Mouse (Mus musculus): Measurements from ENCODE around the gene Tph2. TPM values are rescaled to one million over a fixed set of nuclear protein-coding genes. Genes with fewer than 3 reads are reported as not detected.

Tph2 gene
- polyA plus RNA-seq, 1 experiment from 2014 or later, result 7.3 TPM

- peaks cover 9% of the 10 kb centered on the region for H3K4me1 ChIP-seq
- peak overlapping the region; percentile 30 for H3K4me2 ChIP-seq
- H3K27me3 ChIP-seq (replicated peaks), result no peaks in the 10 kb centered on the region
- no peak overlapping the region for H3K9ac ChIP-seq
- H3K4me3 ChIP-seq, result no peak overlapping the region
- 0 out of 2 replicates have a peak, but pooled peaks have one; percentile 31 for ATAC-seq (replicated peaks)
- H3K36me3 ChIP-seq (replicated peaks), result no peaks in the 10 kb centered on the region
- no peaks in the 10 kb centered on the region for H3K9me3 ChIP-seq
- 28% methylated on average over 5 of the region's 5 CpGs for WGBS
- no peak overlapping the region for H3K27ac ChIP-seq
These were observed 59.3 kb downstream of the Tph2 start for GRCm38 (mm10) chr10:115125550-115125949.

- no peak overlapping the region for H3K4me3 ChIP-seq
- no peaks in the 10 kb centered on the region for H3K36me3 ChIP-seq (replicated peaks)
- H3K27me3 ChIP-seq (replicated peaks), result no peaks in the 10 kb centered on the region
- 50% methylated on average over 5 of the region's 5 CpGs for WGBS
- H3K4me2 ChIP-seq, result no peak overlapping the region
- H3K27ac ChIP-seq, result no peak overlapping the region
- H3K4me1 ChIP-seq, result peaks cover 9% of the 10 kb centered on the region
- no peak overlapping the region for H3K9ac ChIP-seq
- no peaks in the 10 kb centered on the region for H3K9me3 ChIP-seq
- 0 out of 2 replicates have a peak, but pooled peaks have one; percentile 7 for ATAC-seq (replicated peaks)
These were observed 59.8 kb downstream of the Tph2 start for GRCm38 (mm10) chr10:115125027-115125426.

GRCm38 (mm10) chr10:115107666-115108540 is 76.9 kb downstream of the Tph2 start:
- H3K4me1 ChIP-seq, result no peaks in the 10 kb centered on the region
- H3K9ac ChIP-seq, result no peak overlapping the region
- H3K27ac ChIP-seq, result no peak overlapping the region
- no peak overlapping the region for H3K4me3 ChIP-seq
- H3K4me2 ChIP-seq, result no peak overlapping the region
- H3K9me3 ChIP-seq, result no peaks in the 10 kb centered on the region
- no peaks in the 10 kb centered on the region for H3K36me3 ChIP-seq (replicated peaks)
- ATAC-seq (replicated peaks), result no peak
- WGBS, result 72% methylated on average over 16 of the region's 16 CpGs
- H3K27me3 ChIP-seq (replicated peaks), result no peaks in the 10 kb centered on the region

GRCm38 (mm10) chr10:115104175-115104574 is 80.6 kb downstream of the Tph2 start:
- 77% methylated on average over 8 of the region's 8 CpGs for WGBS
- ATAC-seq (replicated peaks), result no peak
- H3K27me3 ChIP-seq (replicated peaks), result no peaks in the 10 kb centered on the region

DNA sequence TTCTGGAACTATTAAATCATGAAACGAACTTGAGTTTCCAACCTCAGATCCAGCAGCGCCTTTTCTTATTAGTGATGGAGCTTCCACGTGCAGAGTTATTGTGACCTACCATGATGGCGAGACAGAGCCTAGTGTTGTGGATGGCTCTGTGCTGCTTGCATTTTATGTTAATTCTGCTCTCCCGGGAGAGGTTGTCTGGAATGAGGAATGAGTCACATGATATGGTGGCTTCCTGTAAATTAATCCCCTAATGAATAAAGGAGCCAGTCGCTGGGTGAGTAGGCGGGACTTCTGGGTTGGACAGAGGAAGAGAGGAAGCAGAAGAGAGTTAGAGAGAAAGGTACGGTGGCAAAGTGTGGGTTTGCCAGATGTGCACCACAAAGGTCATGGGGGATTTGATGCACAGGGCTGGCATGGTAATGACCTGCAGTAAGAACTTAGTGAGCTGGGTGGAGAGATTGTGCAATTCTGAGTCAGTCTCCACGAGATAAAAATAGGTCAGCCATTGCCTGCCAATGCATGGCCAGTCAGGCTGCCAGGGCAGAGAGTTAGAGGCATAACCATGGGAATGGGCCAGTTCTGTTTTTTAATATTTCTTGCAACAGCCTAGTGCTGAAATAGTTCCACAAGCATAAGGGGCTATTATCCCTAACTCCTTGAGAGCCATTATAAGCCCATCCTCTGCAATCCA is 84.8 kb downstream of the Tph2 start:
- Histone ChIP-seq H3K4me1 (no peaks in the 10 kb centered on the region), H3K36me3 (replicated peaks) (no peaks in the 10 kb centered on the region), H3K27me3 (replicated peaks) (no peaks in the 10 kb centered on the region), H3K9ac (no peak overlapping the region), H3K27ac (no peak overlapping the region), H3K4me3 (no peak overlapping the region), H3K9me3 (no peaks in the 10 kb centered on the region), H3K4me2 (no peak overlapping the region)
- 78% methylated on average over 9 of the region's 9 CpGs for WGBS
- ATAC-seq (replicated peaks), result no peak

More at GRCm38 (mm10) chr10:115104175-115104574, 80.6 kb downstream of the Tph2 start:
- Histone ChIP-seq H3K36me3 (replicated peaks) (no peaks in the 10 kb centered on the region), H3K9ac (no peak overlapping the region), H3K4me3 (no peak overlapping the region), H3K9me3 (no peaks in the 10 kb centered on the region), H3K27ac (no peak overlapping the region), H3K4me1 (no peaks in the 10 kb centered on the region), H3K4me2 (no peak overlapping the region)

DNA sequence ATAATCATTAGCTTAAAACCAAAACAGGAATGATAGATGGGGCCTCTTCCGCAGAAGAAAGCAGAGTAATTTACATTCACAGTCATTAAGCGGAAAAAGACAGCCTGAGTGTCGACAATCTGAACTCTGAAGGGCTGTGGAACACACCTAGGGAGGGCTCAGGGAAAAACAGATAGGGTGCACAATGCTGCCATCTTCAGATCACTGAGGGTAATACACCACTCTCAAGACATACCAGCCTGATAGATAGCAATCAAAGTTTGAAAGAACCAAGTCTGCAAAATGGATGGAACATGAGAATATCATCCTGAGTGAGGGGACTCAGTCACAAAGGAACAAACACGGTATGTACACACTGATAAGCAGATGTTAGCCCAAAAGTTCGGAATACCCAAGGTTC is 87.7 kb downstream of the Tph2 start:
- no peaks in the 10 kb centered on the region for H3K4me1 ChIP-seq
- 12% methylated on average over 5 of the region's 5 CpGs for WGBS
- peak; percentile 88 for ATAC-seq (replicated peaks)
- no peak overlapping the region for H3K4me3 ChIP-seq
- H3K9me3 ChIP-seq, result no peaks in the 10 kb centered on the region
- no peaks in the 10 kb centered on the region for H3K36me3 ChIP-seq (replicated peaks)
- no peaks in the 10 kb centered on the region for H3K27me3 ChIP-seq (replicated peaks)
- no peak overlapping the region for H3K4me2 ChIP-seq
- H3K27ac ChIP-seq, result no peak overlapping the region
- H3K9ac ChIP-seq, result no peak overlapping the region

GRCm38 (mm10) chr10:115096191-115096590 is 88.6 kb downstream of the Tph2 start:
- no peaks in the 10 kb centered on the region for H3K9me3 ChIP-seq
- H3K9ac ChIP-seq, result no peak overlapping the region
- no peak overlapping the region for H3K4me2 ChIP-seq
- ATAC-seq (replicated peaks), result no peak
- H3K27ac ChIP-seq, result no peak overlapping the region
- no peaks in the 10 kb centered on the region for H3K36me3 ChIP-seq (replicated peaks)
- no peaks in the 10 kb centered on the region for H3K27me3 ChIP-seq (replicated peaks)
- WGBS, result 49% methylated on average over 1 of the region's 1 CpGs
- H3K4me1 ChIP-seq, result no peaks in the 10 kb centered on the region
- no peak overlapping the region for H3K4me3 ChIP-seq

DNA sequence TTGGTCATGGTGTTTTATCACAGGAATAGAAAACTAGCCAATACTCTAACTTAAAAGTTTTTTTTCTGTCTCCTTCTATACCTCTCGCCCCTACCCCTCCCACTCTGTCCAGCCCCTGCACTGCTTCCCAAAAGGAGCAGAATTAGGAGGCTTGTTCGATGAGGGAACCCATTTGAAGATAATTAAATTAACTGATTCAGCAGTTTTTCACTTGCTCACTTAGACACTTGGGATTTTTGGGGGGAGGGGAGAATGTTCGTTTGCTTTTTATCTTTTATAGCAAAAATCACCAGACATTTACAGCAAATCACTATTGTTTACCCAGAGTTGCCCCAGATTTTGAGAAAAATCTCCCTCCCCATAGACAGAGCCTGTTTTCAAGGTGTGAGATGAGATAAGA is 106.6 kb downstream of the Tph2 start:
- WGBS, result 73% methylated on average over 3 of the region's 3 CpGs
- Histone ChIP-seq H3K9ac (no peak overlapping the region), H3K27me3 (replicated peaks) (no peaks in the 10 kb centered on the region), H3K36me3 (replicated peaks) (no peaks in the 10 kb centered on the region), H3K9me3 (no peaks in the 10 kb centered on the region), H3K4me3 (no peak overlapping the region), H3K4me1 (no peaks in the 10 kb centered on the region), H3K4me2 (no peak overlapping the region), H3K27ac (no peak overlapping the region)
- ATAC-seq (replicated peaks), result no peak

GRCm38 (mm10) chr10:115069123-115069911 is 115.5 kb downstream of the Tph2 start:
- Histone ChIP-seq H3K4me3 (no peak overlapping the region), H3K9ac (no peak overlapping the region), H3K27ac (no peak overlapping the region), H3K4me2 (no peak overlapping the region), H3K4me1 (no peaks in the 10 kb centered on the region), H3K27me3 (replicated peaks) (no peaks in the 10 kb centered on the region), H3K36me3 (replicated peaks) (no peaks in the 10 kb centered on the region), H3K9me3 (no peaks in the 10 kb centered on the region)
- WGBS, result 56% methylated on average over 8 of the region's 8 CpGs
- no peak; the same call in 1 of the 2 replicates for ATAC-seq (replicated peaks)

DNA sequence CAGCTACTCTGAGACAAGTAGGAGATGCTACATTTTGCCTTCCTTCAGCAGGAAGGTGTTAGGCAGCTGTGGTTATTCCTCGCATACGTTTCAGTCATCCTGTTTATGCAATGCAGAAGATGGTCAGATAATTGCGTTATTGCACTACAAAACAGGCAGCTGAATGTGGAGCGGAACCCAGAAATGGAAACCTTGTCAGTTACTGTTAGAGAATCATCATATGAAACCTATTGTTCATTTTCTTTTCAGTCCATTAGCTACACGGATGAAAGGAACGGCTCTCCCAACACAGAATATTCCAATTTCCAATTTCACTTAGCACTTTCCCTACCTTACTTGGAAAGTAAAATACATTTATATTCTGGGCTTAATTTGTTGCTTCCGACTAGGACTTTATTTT is 120.9 kb downstream of the Tph2 start:
- no peak overlapping the region for H3K4me3 ChIP-seq
- H3K4me1 ChIP-seq, result no peaks in the 10 kb centered on the region
- no peak overlapping the region for H3K27ac ChIP-seq
- no peaks in the 10 kb centered on the region for H3K36me3 ChIP-seq (replicated peaks)
- WGBS, result 80% methylated on average over 7 of the region's 7 CpGs
- H3K27me3 ChIP-seq (replicated peaks), result no peaks in the 10 kb centered on the region
- H3K9ac ChIP-seq, result no peak overlapping the region
- ATAC-seq (replicated peaks), result no peak
- H3K9me3 ChIP-seq, result no peaks in the 10 kb centered on the region
- no peak overlapping the region for H3K4me2 ChIP-seq

DNA sequence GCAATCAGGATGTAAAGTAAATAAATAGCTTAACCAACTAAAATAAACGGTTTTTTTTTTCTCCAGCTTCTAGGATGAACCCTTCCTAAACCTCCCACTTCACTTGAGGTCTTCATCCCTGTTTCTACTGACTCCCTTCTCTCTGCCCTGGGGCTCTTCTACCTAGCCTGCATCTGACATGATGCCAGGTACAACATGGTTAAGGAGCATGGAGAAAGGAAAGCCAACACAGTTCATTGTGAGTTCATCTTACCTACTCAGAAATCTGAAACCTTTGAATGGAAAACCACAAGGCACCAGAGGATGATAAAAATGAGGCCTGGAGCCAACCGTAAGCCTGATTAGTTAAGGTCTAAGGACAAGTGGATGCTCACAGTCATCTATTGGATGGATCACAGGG is 123.3 kb downstream of the Tph2 start:
- no peaks in the 10 kb centered on the region for H3K4me1 ChIP-seq
- no peak overlapping the region for H3K4me3 ChIP-seq
- H3K27me3 ChIP-seq (replicated peaks), result no peaks in the 10 kb centered on the region
- H3K36me3 ChIP-seq (replicated peaks), result no peaks in the 10 kb centered on the region
- no peak overlapping the region for H3K9ac ChIP-seq
- no peak overlapping the region for H3K27ac ChIP-seq
- H3K9me3 ChIP-seq, result no peaks in the 10 kb centered on the region
- 87% methylated on average over 2 of the region's 2 CpGs for WGBS
- no peak overlapping the region for H3K4me2 ChIP-seq
- no peak for ATAC-seq (replicated peaks)

GRCm38 (mm10) chr10:115060759-115061158 is 124.1 kb downstream of the Tph2 start:
- Histone ChIP-seq H3K36me3 (replicated peaks) (no peaks in the 10 kb centered on the region), H3K9me3 (no peaks in the 10 kb centered on the region), H3K9ac (no peak overlapping the region), H3K4me3 (no peak overlapping the region), H3K27me3 (replicated peaks) (no peaks in the 10 kb centered on the region), H3K4me1 (no peaks in the 10 kb centered on the region), H3K4me2 (no peak overlapping the region), H3K27ac (no peak overlapping the region)
- ATAC-seq (replicated peaks), result no peak
- 90% methylated on average over 7 of the region's 7 CpGs for WGBS
